Mouse (Mus musculus): ENCODE measurements at regions not wholly inside any gene's neighbourhood (a gene's known extent, or its start where the extent isn't known, plus 50 kb on each side); places are given as distances from the start of the nearest gene placed in this dataset.

- no peaks in the 10 kb centered on the region for H3K9me3 ChIP-seq (replicated peaks)
- no peak overlapping the region for H3K4me2 ChIP-seq
- no peaks in the 10 kb centered on the region for H3K36me3 ChIP-seq (ENCODE audit: poor library complexity, severe bottlenecking)
- peaks cover 9% of the 10 kb centered on the region for H3K4me1 ChIP-seq
- no peak for ATAC-seq
- no peak overlapping the region; the same call in 1 of the 2 replicates for H3K27ac ChIP-seq
- H3K27me3 ChIP-seq: no peaks in the 10 kb centered on the region
- no peak overlapping the region for H3K9ac ChIP-seq
- no peak overlapping the region for H3K4me3 ChIP-seq
- WGBS: 64% methylated on average over 13 of the region's 13 CpGs
Observed at GRCm38 (mm10) chr13:60308062-60308801, 131.1 kb upstream of the Gas1 start.

GRCm38 (mm10) chr13:60309482-60309881, 132.3 kb upstream of the Gas1 start:
- 94% methylated on average over 12 of the region's 12 CpGs for WGBS
- H3K9me3 ChIP-seq (replicated peaks): no peaks in the 10 kb centered on the region
- no peak for ATAC-seq
- no peaks in the 10 kb centered on the region for H3K36me3 ChIP-seq (ENCODE audit: poor library complexity, severe bottlenecking)
- no peaks in the 10 kb centered on the region for H3K27me3 ChIP-seq
- peaks cover 9% of the 10 kb centered on the region for H3K4me1 ChIP-seq
- H3K9ac ChIP-seq: no peak overlapping the region
- H3K4me2 ChIP-seq: no peak overlapping the region
- H3K4me3 ChIP-seq: no peak overlapping the region
- no peak overlapping the region for H3K27ac ChIP-seq

GRCm38 (mm10) chr13:60309926-60310325, 132.8 kb upstream of the Gas1 start:
- peaks cover 9% of the 10 kb centered on the region for H3K4me1 ChIP-seq
- ATAC-seq: no peak
- no peak overlapping the region for H3K4me2 ChIP-seq
- 89% methylated on average over 4 of the region's 4 CpGs for WGBS
- no peak overlapping the region for H3K27ac ChIP-seq
- H3K36me3 ChIP-seq (ENCODE audit: poor library complexity, severe bottlenecking): no peaks in the 10 kb centered on the region
- no peaks in the 10 kb centered on the region for H3K9me3 ChIP-seq (replicated peaks)
- no peak overlapping the region for H3K9ac ChIP-seq
- H3K27me3 ChIP-seq: no peaks in the 10 kb centered on the region
- H3K4me3 ChIP-seq: no peak overlapping the region

GRCm38 (mm10) chr13:60312397-60313085, 135.4 kb upstream of the Gas1 start:
- Histone ChIP-seq H3K27ac (no peak overlapping the region), H3K4me1 (peaks cover 9% of the 10 kb centered on the region), H3K4me2 (no peak overlapping the region), H3K27me3 (no peaks in the 10 kb centered on the region), H3K36me3 (ENCODE audit: poor library complexity, severe bottlenecking) (no peaks in the 10 kb centered on the region), H3K9me3 (replicated peaks) (no peaks in the 10 kb centered on the region), H3K4me3 (no peak overlapping the region), H3K9ac (no peak overlapping the region)
- 80% methylated on average over 7 of the region's 7 CpGs for WGBS
- ATAC-seq: no peak

GRCm38 (mm10) chr13:60318436-60319020, 141.4 kb upstream of the Gas1 start:
- WGBS: 89% methylated on average over 8 of the region's 8 CpGs
- H3K9ac ChIP-seq: no peak overlapping the region
- no peaks in the 10 kb centered on the region for H3K27me3 ChIP-seq
- H3K4me2 ChIP-seq: no peak overlapping the region
- no peaks in the 10 kb centered on the region for H3K36me3 ChIP-seq (ENCODE audit: poor library complexity, severe bottlenecking)
- no peaks in the 10 kb centered on the region for H3K9me3 ChIP-seq (replicated peaks)
- no peaks in the 10 kb centered on the region for H3K4me1 ChIP-seq
- ATAC-seq: no peak
- H3K4me3 ChIP-seq: no peak overlapping the region
- no peak overlapping the region for H3K27ac ChIP-seq

- no peaks in the 10 kb centered on the region for H3K9me3 ChIP-seq (replicated peaks)
- H3K9ac ChIP-seq: no peak overlapping the region
- no peak overlapping the region for H3K4me3 ChIP-seq
- WGBS: 80% methylated on average over 4 of the region's 4 CpGs
- H3K27me3 ChIP-seq: no peaks in the 10 kb centered on the region
- no peak overlapping the region for H3K4me2 ChIP-seq
- no peaks in the 10 kb centered on the region for H3K36me3 ChIP-seq (ENCODE audit: poor library complexity, severe bottlenecking)
- no peaks in the 10 kb centered on the region for H3K4me1 ChIP-seq
- ATAC-seq: no peak
- no peak overlapping the region for H3K27ac ChIP-seq
Observed at GRCm38 (mm10) chr13:60319268-60319667, 142.1 kb upstream of the Gas1 start.

- Histone ChIP-seq H3K9me3 (replicated peaks) (no peaks in the 10 kb centered on the region), H3K9ac (no peak overlapping the region), H3K27ac (no peak overlapping the region), H3K36me3 (ENCODE audit: poor library complexity, severe bottlenecking) (no peaks in the 10 kb centered on the region), H3K4me1 (no peaks in the 10 kb centered on the region), H3K4me3 (no peak overlapping the region), H3K27me3 (no peaks in the 10 kb centered on the region), H3K4me2 (no peak overlapping the region)
- WGBS: 74% methylated on average over 5 of the region's 5 CpGs
- no peak for ATAC-seq
Observed at GRCm38 (mm10) chr13:60319861-60320602, 142.9 kb upstream of the Gas1 start.

GRCm38 (mm10) chr13:60322579-60322978, 145.4 kb upstream of the Gas1 start:
- no peak overlapping the region for H3K9ac ChIP-seq
- 89% methylated on average over 3 of the region's 3 CpGs for WGBS
- no peaks in the 10 kb centered on the region for H3K4me1 ChIP-seq
- H3K27ac ChIP-seq: no peak overlapping the region
- no peaks in the 10 kb centered on the region for H3K36me3 ChIP-seq (ENCODE audit: poor library complexity, severe bottlenecking)
- no peak for ATAC-seq
- no peaks in the 10 kb centered on the region for H3K27me3 ChIP-seq
- no peak overlapping the region for H3K4me3 ChIP-seq
- no peaks in the 10 kb centered on the region for H3K9me3 ChIP-seq (replicated peaks)
- no peak overlapping the region for H3K4me2 ChIP-seq

- Histone ChIP-seq H3K27me3 (no peaks in the 10 kb centered on the region), H3K4me1 (no peaks in the 10 kb centered on the region), H3K9me3 (replicated peaks) (no peaks in the 10 kb centered on the region), H3K4me3 (no peak overlapping the region), H3K36me3 (ENCODE audit: poor library complexity, severe bottlenecking) (no peaks in the 10 kb centered on the region), H3K9ac (no peak overlapping the region), H3K27ac (no peak overlapping the region), H3K4me2 (no peak overlapping the region)
- 93% methylated on average over 9 of the region's 9 CpGs for WGBS
- no peak for ATAC-seq
Observed at GRCm38 (mm10) chr13:60330475-60331258, 153.5 kb upstream of the Gas1 start.

- no peaks in the 10 kb centered on the region for H3K9me3 ChIP-seq (replicated peaks)
- ATAC-seq: no peak
- 69% methylated on average over 1 of the region's 1 CpGs for WGBS
Observed at GRCm38 (mm10) chr13:60336196-60336595, 159.0 kb upstream of the Gas1 start.

GRCm38 (mm10) chr13:60337383-60337782, 160.2 kb upstream of the Gas1 start:
- 63% methylated on average over 2 of the region's 2 CpGs for WGBS
- no peaks in the 10 kb centered on the region for H3K9me3 ChIP-seq (replicated peaks)
- no peak overlapping the region for H3K27ac ChIP-seq
- no peak overlapping the region for H3K9ac ChIP-seq
- no peaks in the 10 kb centered on the region for H3K4me1 ChIP-seq
- ATAC-seq: no peak
- H3K4me2 ChIP-seq: no peak overlapping the region
- no peaks in the 10 kb centered on the region for H3K27me3 ChIP-seq
- H3K4me3 ChIP-seq: no peak overlapping the region
- no peaks in the 10 kb centered on the region for H3K36me3 ChIP-seq (ENCODE audit: poor library complexity, severe bottlenecking)

More at GRCm38 (mm10) chr13:60336196-60336595, 159.0 kb upstream of the Gas1 start:
- Histone ChIP-seq H3K27me3 (no peaks in the 10 kb centered on the region), H3K4me2 (no peak overlapping the region), H3K4me1 (no peaks in the 10 kb centered on the region), H3K4me3 (no peak overlapping the region), H3K27ac (no peak overlapping the region), H3K9ac (no peak overlapping the region), H3K36me3 (ENCODE audit: poor library complexity, severe bottlenecking) (no peaks in the 10 kb centered on the region)
